Mouse (Mus musculus) thymus, adult 2 months (tissue): Measurements from ENCODE around the gene Hist3h2a.

ENCODE experiments used
- CTCF ChIP-seq: fragments of 200-500 bp; IDR thresholded peaks from 2 replicates; pipeline ENCODE4 v1.5.1; 2012; ENCODE audit warnings: mild to moderate bottlenecking, control low read depth, low read length, moderate library complexity, borderline replicate concordance; ENCODE audit not compliant: control insufficient read depth, poor library complexity, insufficient read depth; ENCODE audit errors: extremely low read depth
- POLR2A ChIP-seq: fragments of 200-500 bp; IDR thresholded peaks from 2 replicates; pipeline ENCODE4 v1.6.1; 2012; ENCODE audit warnings: mild to moderate bottlenecking, low read length, control low read depth, moderate library complexity; ENCODE audit not compliant: control insufficient read depth, poor library complexity, insufficient read depth; ENCODE audit errors: extremely low read depth

DNA sequence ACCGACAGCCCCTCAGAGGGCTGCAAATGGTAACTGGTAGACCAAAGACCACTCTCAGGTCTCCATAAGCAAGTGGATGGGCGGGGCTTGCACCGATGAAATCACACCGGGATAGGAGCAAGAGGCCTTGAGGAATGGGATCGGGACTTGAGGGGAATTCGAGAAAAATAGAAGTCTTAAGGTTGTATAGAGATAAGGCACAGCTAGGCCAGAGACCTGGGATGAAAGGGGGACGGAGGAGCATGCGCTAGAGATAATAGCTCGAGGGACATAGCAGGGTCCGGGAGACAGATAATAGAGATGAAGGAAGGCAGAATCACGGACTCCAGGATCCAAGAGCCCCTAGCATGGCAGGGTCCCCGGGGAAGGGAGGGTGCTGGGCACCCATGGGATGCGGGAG is 16.6 kb upstream of the Hist3h2a start:
- TF ChIP-seq CTCF (no peak), POLR2A (no peak)
